Mouse (Mus musculus) forebrain, postnatal 0 days (tissue): ENCODE measurements around the gene Isg20l2. TPM values are rescaled to one million over a fixed set of nuclear protein-coding genes. Genes with fewer than 3 reads are reported as not detected.

ENCODE experiments used
- ATAC-seq: fragments of 200-750 bp; cut with Nextera tagmentation; 2 replicates; pipeline ENCODE4 v1.8.0; 2017; ENCODE audit warnings: mild to moderate bottlenecking, moderate library complexity
- DNase-seq: peaks from one replicate; pipeline ENCODE4 v3.0.0-alpha.2; 2015
- H3K27ac ChIP-seq: fragments of 300-500 bp; sonication (generic); 2 replicates; pipeline ENCODE4 v1.5.1; 2014; ENCODE audit warnings: low read depth, mild to moderate bottlenecking, antibody characterized with exemption, low read length, moderate library complexity, mixed read lengths
- H3K27me3 ChIP-seq: fragments of 300-500 bp; sonication (generic); 2 replicates; pipeline ENCODE4 v1.6.1; 2014; ENCODE audit warnings: mild to moderate bottlenecking, low read length, mixed read lengths; ENCODE audit not compliant: insufficient read depth
- H3K36me3 ChIP-seq: fragments of 300-500 bp; sonication (generic); 2 replicates; pipeline ENCODE4 v1.6.1; 2014; ENCODE audit warnings: mild to moderate bottlenecking, moderate library complexity; ENCODE audit not compliant: insufficient read depth
- H3K4me1 ChIP-seq: fragments of 300-500 bp; sonication (generic); 2 replicates; pipeline ENCODE4 v1.6.1; 2014; ENCODE audit warnings: antibody characterized with exemption; ENCODE audit not compliant: insufficient read depth
- H3K4me2 ChIP-seq: fragments of 300-500 bp; sonication (generic); 2 replicates; pipeline ENCODE4 v1.6.1; 2014; ENCODE audit warnings: low read depth, mild to moderate bottlenecking, moderate library complexity
- H3K4me3 ChIP-seq: fragments of 300-500 bp; sonication (generic); 2 replicates; pipeline ENCODE4 v1.5.1; 2014; ENCODE audit warnings: low read depth, low read length, mixed read lengths
- H3K9ac ChIP-seq: fragments of 300-500 bp; sonication (generic); 2 replicates; pipeline ENCODE4 v1.6.1; 2014; ENCODE audit warnings: mild to moderate bottlenecking
- H3K9me3 ChIP-seq: fragments of 300-500 bp; sonication (generic); 2 replicates; pipeline ENCODE4 v1.6.1; 2016; ENCODE audit warnings: low read length
- CTCF ChIP-seq: sonication (generic); IDR thresholded peaks from 2 replicates; pipeline ENCODE4 v1.5.1; 2016; ENCODE audit warnings: antibody characterized with exemption, control low read depth, low read depth
- WGBS: fragments of 180-500 bp; shearing (Covaris S2); extraction: QIAGEN DNeasy Blood & Tissue Kit; methylation state at CpG from one replicate; pipeline ENCODE4 v1.1.7; 2014; 5-methylcytosine and 5-hydroxymethylcytosine counted together
- polyA plus RNA-seq: library from polyadenylated mRNA; unstranded; fragments of >200 nt; fragmentation: Nextera tagmentation; extraction: Ambion mirVana; gene quantifications from 2 replicates; pipeline ENCODE4 v1.2.1, GENCODE M21; 2015
- total RNA-seq: library from RNA; depleted of rRNA; stranded (reverse); fragments of >200 nt; gene quantifications from 2 replicates; pipeline ENCODE4 v1.2.3, GENCODE M21; 2014

Isg20l2 gene
- total and polyA plus RNA-seq, 2 experiments from 2014 or later = 19.3 to 31.9 TPM

- Histone ChIP-seq H3K4me3 (no peak overlapping the region), H3K4me1 (peaks cover 11% of the 10 kb centered on the region; the same call in 1 of the 2 replicates), H3K9me3 (no peaks in the 10 kb centered on the region), H3K27me3 (no peaks in the 10 kb centered on the region), H3K9ac (no peak overlapping the region), H3K27ac (no peak overlapping the region), H3K36me3 (no peaks in the 10 kb centered on the region), H3K4me2 (no peak overlapping the region)
- no peak for ATAC-seq
- 35% methylated on average over 12 of the region's 12 CpGs for WGBS
- no peak for DNase-seq
- TF ChIP-seq CTCF = no peak
Observed at GRCm38 (mm10) chr3:87981894-87982835, 52.1 kb downstream of the Isg20l2 start.

DNA sequence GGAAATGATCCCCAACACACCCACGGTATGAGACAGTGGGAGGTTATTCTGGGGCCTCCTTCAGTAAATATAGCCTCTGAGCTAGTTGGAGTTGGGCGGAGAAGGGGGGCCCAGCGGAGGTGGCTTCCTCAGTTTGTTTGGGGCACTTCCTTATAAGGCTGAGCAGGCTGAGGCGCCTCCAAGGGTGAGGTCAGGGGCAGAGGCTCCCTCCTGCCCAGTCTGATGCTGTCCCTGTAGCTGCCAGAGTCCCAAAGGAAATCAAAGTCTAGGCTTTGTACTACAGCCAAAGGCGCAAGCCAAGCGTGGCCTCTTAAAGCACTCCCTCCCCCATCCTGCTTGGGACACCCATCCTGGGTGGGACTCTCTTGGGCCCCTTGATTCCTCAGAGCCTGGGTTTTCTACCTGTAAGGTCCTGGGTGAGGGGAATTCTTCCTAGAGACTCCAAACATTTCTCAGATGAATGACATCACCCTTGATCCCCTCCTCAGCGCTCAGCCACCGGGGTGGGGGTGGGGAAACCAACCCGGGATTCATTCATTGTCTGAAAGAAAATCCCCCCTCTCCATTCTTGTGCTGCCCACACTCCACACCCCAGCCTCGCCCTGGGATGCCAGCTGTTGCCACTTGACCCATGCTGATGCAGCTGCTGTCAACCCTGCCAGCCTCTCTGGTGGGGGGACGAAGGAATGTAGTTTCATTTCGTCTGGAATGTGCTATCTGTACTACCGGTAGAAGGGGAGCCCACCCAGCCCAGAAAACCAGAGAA, 52.9 kb downstream of the Isg20l2 start:
- Histone ChIP-seq H3K36me3 (no peaks in the 10 kb centered on the region), H3K4me1 (peaks cover 13% of the 10 kb centered on the region), H3K27me3 (no peaks in the 10 kb centered on the region), H3K27ac (no peak overlapping the region), H3K4me2 (no peak overlapping the region), H3K4me3 (no peak overlapping the region), H3K9ac (no peak overlapping the region), H3K9me3 (no peaks in the 10 kb centered on the region)
- DNase-seq (no peak), ATAC-seq (no peak)
- WGBS = 13% methylated on average over 13 of the region's 13 CpGs
- TF ChIP-seq CTCF = no peak

GRCm38 (mm10) chr3:87983627-87984026, 53.5 kb downstream of the Isg20l2 start:
- no peak for DNase-seq
- Histone ChIP-seq H3K9ac (no peak overlapping the region), H3K27ac (no peak overlapping the region)

GRCm38 (mm10) chr3:87984094-87984493, 54.0 kb downstream of the Isg20l2 start:
- Histone ChIP-seq H3K27ac (no peak overlapping the region), H3K9ac (no peak overlapping the region), H3K9me3 (no peaks in the 10 kb centered on the region), H3K4me2 (no peak overlapping the region), H3K4me1 (peaks cover 15% of the 10 kb centered on the region), H3K27me3 (no peaks in the 10 kb centered on the region), H3K36me3 (no peaks in the 10 kb centered on the region), H3K4me3 (no peak overlapping the region)
- TF ChIP-seq CTCF = no peak
- ATAC-seq = no peak
- WGBS = 37% methylated on average over 3 of the region's 3 CpGs
- DNase-seq = no peak

More at GRCm38 (mm10) chr3:87983627-87984026, 53.5 kb downstream of the Isg20l2 start:
- Histone ChIP-seq H3K4me3 (no peak overlapping the region), H3K4me2 (no peak overlapping the region), H3K27me3 (no peaks in the 10 kb centered on the region), H3K36me3 (no peaks in the 10 kb centered on the region), H3K9me3 (no peaks in the 10 kb centered on the region), H3K4me1 (peaks cover 15% of the 10 kb centered on the region)
- TF ChIP-seq CTCF = no peak
- ATAC-seq = no peak
- 53% methylated on average over 6 of the region's 6 CpGs for WGBS

DNA sequence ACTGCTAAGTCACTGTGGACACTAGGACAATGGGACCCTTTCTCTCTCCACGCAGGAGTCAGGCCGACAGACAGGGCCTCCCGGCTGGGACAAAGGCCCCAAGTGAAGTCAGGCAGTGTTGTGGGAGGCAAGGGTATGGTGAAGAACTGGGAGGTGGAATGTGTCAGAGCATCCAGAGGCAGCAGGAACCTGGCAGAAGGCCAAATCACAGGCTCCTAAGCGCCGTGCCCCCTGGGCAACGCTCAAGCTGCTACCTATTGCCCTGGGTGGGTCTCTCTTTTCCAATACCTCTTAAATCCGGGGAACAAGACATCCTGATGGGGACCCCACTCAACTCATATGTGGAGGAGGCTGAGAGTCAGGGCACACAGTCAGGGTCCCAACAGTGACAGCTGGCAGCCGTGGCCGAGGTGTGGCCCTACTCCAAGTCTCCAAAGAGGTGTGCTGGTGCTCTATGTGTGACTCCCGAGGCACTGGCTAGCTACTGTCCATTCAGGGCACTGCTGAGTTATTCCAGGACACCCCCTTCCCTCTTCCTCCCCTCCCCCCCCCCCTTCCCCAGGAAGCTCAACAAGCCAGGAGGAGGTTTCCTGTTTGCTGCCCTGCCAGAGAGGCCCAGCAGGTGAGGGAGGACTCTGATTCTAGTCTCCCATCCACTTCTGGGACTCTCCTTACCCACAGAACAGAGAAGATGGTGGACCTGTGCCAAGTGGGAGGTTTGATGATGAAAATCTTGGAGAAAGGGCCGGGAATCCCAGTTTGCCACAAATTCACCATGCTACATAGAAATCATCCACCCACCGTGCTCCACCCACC, 55.6 kb downstream of the Isg20l2 start:
- ATAC-seq = no peak
- WGBS = 17% methylated on average over 12 of the region's 12 CpGs
- Histone ChIP-seq H3K9ac (no peak overlapping the region), H3K27ac (no peak overlapping the region), H3K4me2 (no peak overlapping the region), H3K36me3 (no peaks in the 10 kb centered on the region), H3K27me3 (no peaks in the 10 kb centered on the region), H3K4me3 (no peak overlapping the region), H3K4me1 (peaks cover 15% of the 10 kb centered on the region), H3K9me3 (no peaks in the 10 kb centered on the region)
- DNase-seq = no peak
- TF ChIP-seq CTCF = no peak

DNA sequence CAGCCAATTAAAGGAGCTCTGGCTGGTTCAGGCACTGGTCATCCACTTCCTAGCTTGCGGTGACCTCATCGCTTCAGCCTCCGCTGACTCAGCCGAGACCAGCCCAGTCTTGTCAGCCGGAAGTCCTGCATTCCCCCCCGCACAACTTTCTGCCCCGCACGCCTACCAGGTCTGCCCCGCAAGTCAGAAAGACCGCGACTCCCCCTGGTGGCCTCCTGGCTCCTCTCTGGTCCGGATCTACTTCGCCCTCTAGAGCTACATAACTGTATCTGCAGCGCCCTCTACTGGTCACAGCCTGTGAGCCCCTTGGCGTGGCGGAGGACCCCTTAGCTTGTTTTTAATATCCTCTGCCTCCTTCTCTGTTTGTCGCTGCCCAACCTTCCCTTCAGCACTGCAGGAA, 56.8 kb downstream of the Isg20l2 start:
- peak; percentile 99 for TF ChIP-seq CTCF
- 0% methylated on average over 17 of the region's 17 CpGs for WGBS

More for the DNA sequence above, 56.8 kb downstream of the Isg20l2 start:
- Histone ChIP-seq H3K4me1 (peaks cover 15% of the 10 kb centered on the region), H3K4me3 (peak overlapping the region; percentile 38), H3K9me3 (no peaks in the 10 kb centered on the region), H3K4me2 (peak overlapping the region; percentile 80), H3K36me3 (no peaks in the 10 kb centered on the region), H3K9ac (peak overlapping the region; percentile 59), H3K27me3 (no peaks in the 10 kb centered on the region), H3K27ac (peak overlapping the region; percentile 81)
- peak; percentile 97 for DNase-seq
- peak; percentile 86 for ATAC-seq
